Mouse (Mus musculus): ENCODE measurements around the gene Shank3. TPM values are rescaled to one million over a fixed set of nuclear protein-coding genes. Genes with fewer than 3 reads are reported as not detected.

Shank3 gene
- total RNA-seq (2021) = 100 to 1,000 TPM; 232 to 243 TPM
- long read RNA-seq, full-length matches to known transcripts = 2 of 91 reads
- long read RNA-seq, partial matches to known transcripts = 51 of 91 reads
- long read RNA-seq, other reads (novel, unspliced or antisense) = 38 of 91 reads

- peak in 1 of 2 experiments; percentile 32 for DNase-seq (ENCODE audit: low spot score in 2 of 2)
These were observed at the start of gene Shank3 for GRCm38 (mm10) chr15:89498961-89499688. Gene Shank3, plus strand, starts transcription at chr15:89499623.

- DNase-seq (ENCODE audit: low spot score in 2 of 2) = no peak
These were observed 46.2 kb upstream of the Shank3 start for GRCm38 (mm10) chr15:89452906-89453864.

GRCm38 (mm10) chr15:89453865-89454478, 45.5 kb upstream of the Shank3 start, which contains the start of gene Mapk8ip2:
Gene Mapk8ip2, plus strand, starts transcription at chr15:89453913.
- peak in 1 of 2 experiments; percentile 61 for DNase-seq (ENCODE audit: low spot score in 2 of 2)

DNA sequence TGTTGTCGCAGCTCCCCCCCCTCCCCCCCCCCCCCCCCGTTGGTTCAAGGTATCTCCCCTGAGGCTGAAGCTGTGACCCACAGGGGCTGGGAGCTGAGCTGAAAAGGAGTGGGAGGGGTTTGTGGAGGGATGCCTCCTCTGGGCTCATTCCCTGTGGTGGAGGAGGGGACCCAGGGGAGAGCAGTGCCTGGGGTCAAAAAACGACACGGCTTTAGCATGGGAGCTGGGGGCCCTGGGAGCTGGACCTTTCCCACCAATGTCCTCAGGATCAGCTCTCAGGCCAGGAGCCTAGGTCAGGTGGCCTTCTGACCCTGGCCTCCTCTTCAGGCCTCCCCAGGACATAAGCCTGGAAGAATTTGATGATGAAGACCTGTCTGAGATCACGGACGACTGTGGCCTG, 44.6 kb upstream of the Shank3 start:
- no peak for DNase-seq (ENCODE audit: low spot score in 2 of 2)

DNA sequence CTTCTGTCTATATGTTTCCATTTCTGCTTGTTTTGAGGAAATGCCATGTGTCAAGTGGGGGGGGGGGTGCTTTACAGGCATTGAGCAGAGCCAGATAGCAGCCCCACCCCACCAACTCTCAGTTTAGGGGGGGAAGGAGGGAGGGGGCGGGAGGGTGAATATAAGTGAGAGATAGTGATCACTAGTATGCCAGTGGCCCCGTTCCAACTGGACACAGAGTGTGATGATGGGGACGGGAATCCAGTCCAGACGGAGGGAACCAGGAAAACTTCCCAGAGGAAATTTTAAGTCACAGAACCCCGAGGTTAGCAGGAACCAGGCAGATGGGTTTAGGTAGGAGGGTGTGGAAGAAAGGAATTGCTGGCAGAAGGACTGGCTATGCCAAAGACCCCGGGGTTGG, 43.8 kb upstream of the Shank3 start:
- no peak for DNase-seq (ENCODE audit: low spot score in 2 of 2)

DNA sequence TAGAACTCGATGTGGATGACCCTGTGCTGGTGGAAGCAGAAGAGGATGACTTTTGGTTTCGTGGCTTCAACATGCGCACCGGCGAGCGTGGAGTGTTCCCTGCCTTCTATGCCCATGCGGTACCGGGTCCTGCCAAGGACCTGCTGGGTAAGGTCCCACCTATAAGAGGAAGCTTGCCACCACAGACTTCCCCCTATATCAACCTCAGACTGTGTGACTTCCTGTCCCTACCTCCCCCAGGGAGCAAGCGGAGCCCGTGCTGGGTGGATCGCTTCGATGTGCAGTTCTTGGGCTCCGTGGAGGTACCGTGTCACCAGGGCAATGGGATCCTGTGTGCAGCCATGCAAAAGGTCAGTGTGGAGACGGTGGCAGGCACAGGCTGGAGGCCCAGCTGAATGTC, 40.5 kb upstream of the Shank3 start:
- DNase-seq (ENCODE audit: low spot score in 2 of 2) = no peak

GRCm38 (mm10) chr15:89459821-89460220, 39.6 kb upstream of the Shank3 start:
- no peak for DNase-seq (ENCODE audit: low spot score in 2 of 2)

DNA sequence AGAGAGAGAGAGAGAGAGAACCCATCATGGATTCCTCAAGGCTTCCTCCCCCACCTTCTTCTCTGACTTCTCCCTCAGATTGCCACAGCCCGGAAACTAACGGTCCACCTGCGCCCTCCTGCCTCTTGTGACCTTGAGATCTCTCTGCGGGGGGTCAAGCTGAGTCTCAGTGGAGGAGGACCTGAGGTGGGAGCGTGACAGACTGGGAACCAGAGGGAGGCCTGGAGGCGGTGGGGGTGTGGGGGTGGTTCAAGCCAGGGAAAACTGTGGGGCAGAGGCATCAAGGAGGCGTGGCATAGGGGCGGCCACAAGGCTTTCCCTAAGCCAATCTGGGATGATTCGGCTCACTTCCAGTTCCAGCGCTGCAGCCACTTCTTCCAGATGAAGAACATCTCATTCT, 39.1 kb upstream of the Shank3 start:
- DNase-seq (ENCODE audit: low spot score in 2 of 2) = no peak

DNA sequence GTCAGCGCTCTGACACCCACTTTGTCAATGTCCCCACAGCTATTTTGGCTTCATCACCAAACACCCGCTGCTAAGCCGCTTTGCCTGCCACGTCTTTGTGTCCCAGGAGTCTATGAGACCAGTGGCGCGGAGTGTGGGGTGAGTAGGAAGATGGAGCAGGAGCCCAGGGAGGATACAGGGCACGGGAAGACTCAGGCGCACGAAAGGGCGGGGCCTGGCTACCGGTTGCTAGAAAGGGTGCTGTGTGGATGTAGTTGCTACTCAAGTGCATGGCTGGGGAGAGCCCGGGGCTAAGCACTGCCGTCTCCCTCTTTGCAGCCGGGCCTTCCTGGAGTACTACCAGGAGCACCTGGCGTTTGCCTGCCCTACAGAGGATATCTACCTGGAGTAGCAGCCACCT, 38.1 kb upstream of the Shank3 start:
- DNase-seq (ENCODE audit: low spot score in 2 of 2) = no peak

- no peak for DNase-seq (ENCODE audit: low spot score in 2 of 2)
These were observed 37.2 kb upstream of the Shank3 start for GRCm38 (mm10) chr15:89462176-89462575.

DNA sequence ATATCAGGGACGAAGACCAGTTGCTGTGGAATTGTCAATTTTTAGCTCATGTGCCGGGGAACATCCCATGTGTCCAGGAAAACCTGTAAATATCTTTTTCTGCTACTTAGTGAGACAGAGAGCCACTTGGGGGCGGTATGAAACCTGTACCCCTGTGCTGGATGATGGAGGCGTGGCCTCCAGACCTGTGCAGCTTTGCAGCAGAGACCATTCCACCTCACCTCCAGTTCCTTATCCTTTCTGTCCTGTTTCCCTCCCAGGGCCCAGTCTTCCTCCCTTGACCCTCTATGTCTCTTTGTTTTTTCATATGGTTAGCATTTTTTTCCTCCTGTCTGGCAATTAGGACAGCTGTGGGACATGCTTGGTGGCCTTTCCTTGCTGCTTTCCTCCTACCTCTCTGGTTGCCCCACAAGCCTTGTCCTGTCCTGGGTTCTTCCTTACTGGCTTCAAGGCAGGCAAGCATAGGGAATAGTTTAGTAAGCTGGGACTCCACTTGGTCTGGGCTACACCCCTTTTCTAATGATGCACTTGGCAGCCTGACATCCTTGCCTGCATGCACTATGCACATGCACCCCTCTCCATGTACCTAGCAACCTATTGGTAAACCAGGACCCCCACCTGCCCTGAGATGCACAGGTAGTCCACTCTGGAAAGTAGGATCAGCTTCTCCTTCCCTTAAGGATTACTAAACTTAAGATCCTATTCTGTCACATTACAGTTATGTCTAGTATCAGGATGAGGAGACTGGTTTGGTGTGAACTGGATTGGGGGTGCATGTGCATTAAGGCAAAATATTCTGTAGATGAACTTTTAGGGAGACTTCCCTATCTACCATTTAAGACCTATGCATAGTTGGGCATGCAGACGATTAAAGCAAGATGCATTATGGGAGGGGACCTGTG, 35.8 kb upstream of the Shank3 start:
- DNase-seq (ENCODE audit: low spot score in 2 of 2) = no peak

DNA sequence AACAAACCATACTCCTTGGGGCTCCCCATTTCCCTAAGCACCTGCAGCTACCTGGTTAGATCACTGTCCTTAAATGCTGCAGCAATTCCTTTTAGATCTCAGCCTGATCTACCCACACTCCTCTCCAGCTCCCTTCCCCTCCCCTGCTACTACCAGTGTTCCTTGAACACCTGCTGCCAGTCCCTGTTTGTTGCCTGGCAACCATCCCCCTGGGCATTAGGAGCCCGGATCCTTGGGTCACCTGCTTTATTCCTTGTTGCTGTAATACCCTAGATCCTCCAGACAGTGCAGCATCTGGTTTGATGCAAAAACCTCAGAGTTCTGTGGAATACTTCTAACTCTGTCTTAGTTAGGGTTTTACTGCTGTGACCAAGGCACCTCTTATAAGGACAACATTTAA, 34.4 kb upstream of the Shank3 start:
- DNase-seq (ENCODE audit: low spot score in 2 of 2) = no peak

DNA sequence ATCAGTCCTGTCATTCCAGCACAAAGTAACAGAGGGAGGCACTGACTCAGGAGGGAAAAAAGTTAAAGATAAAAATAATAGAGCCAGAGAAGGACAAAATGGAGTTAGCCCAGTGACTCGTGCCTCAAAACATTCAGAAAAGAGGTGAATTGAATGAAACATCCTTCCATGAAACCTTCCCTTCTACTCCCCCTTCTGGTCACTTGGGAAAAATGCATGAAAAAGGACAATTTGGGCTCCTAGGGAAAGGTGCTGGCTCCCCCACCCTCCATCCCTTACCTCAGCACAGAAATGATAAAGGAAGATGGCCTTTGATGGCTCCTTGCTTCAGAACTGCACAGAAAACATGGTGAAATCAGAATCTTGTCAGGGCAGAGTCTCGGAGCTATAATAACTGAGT, 30.8 kb upstream of the Shank3 start:
- DNase-seq (ENCODE audit: low spot score in 2 of 2) = peak in 1 of 2 experiments; percentile 47

DNA sequence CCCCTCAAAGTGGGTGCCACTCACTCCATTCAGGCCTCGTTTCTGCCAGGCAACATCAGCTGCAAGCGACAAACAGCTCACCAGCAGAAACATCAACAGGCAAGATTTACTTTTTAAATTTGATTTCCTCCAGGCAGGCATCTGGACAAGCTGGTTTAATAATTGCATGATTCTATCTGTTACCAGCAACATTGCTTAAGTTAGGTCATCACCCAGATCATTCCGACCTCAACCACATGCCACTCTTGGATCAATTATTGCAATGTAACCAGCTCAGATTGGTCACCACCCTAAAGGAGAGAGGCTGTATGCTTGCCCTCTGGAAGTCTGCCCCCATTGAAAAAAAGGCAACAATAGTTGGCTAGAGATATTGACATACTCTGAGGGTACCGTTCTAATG, 27.9 kb upstream of the Shank3 start:
- no peak for DNase-seq (ENCODE audit: low spot score in 2 of 2)

DNA sequence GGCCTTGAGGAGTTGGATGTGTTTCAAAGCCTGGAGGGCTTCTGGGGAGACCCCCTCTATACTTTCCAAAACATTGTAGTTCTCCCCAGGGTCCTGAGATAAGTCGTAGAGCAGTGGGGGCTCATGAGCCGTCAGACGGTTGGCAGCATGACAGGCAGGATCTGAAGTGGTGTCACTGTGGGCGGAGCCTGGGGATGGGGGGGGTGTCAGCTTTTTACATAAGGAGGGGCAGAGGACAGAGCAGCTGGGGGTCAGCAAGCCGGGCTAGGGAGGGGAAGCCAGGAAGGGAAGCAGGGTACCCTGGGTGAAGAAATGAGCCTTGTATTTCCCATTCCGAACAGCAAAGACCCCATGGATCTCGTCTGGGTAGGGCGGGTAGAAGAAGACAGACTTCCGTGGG, 26.1 kb upstream of the Shank3 start:
- DNase-seq (ENCODE audit: low spot score in 2 of 2) = no peak

- no peak for DNase-seq (ENCODE audit: low spot score in 2 of 2)
These were observed 25.5 kb upstream of the Shank3 start for GRCm38 (mm10) chr15:89473921-89474320.

DNA sequence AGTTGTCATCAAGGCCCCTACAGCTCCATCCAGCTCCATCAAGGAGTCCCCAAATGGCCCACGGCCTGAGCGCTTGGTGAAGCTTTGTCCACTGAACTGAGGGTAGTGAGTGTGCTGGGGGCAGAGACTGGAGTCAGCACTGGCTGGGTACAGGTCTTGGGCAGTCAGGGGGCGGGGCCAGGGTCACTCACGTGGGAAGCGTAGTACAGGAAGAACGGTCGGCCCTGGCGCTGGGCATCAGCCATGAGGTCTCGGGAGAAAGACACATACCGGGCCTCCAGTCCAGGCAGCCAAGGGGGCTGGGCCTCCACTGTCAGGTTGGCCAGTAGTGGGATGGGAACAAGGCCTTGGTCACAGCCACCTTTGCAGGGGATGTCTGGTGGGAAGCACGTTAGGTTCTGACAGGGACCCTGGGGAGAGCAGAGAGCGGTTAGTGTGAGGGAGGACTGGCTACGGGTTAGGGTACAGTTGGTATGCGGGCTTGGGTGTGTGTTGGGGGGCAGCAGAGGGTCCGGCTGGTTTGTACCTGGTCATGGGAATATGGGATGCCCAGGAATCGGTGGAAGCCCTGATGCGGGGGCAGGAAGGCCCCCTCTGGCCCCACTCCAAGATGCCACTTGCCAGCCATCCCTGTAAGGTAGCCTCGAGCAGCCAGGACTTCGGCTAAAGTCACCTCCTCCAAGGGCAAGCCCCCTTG, 24.7 kb upstream of the Shank3 start:
- DNase-seq (ENCODE audit: low spot score in 2 of 2) = no peak

- no peak for DNase-seq (ENCODE audit: low spot score in 2 of 2)
These were observed 24.2 kb upstream of the Shank3 start for GRCm38 (mm10) chr15:89475293-89475600.

GRCm38 (mm10) chr15:89475611-89476474, 23.6 kb upstream of the Shank3 start:
- DNase-seq (ENCODE audit: low spot score in 2 of 2) = peak; percentile 90 to 94
